Comparison of ENCODE assay signal across 8 mouse cellular contexts in genomic region chr4:154897676-154898465, GRCm38 (mm10). TPM values are rescaled to one million over a fixed set of nuclear protein-coding genes. Genes with fewer than 3 reads are reported as not detected.
DNase-seq lines count a peak whose midpoint lies in the region; ATAC-seq and TF ChIP-seq lines count a peak whose summit lies in the region.

No protein-coding gene starts in this region.

- H3K4me2 ChIP-seq in heart, embryonic 16.5 days (ENCODE audit: low read depth, low read length) = peak overlapping the region; percentile 96
- peak overlapping the region; percentile 84 for H3K4me2 ChIP-seq in liver, embryonic 12.5 days

- H3K9me3 ChIP-seq in heart, embryonic 16.5 days (replicated peaks; ENCODE audit: control insufficient read depth, low read length) = no peaks in the 10 kb centered on the region
- no peaks in the 10 kb centered on the region for H3K9me3 ChIP-seq in liver, embryonic 12.5 days (replicated peaks)

- no peak for TF ChIP-seq POLR2A in cortical plate, adult 2 months (IDR thresholded peaks at IDR 0.05; ENCODE audit: extremely low read depth, insufficient read depth, low read length)

- WGBS in heart, embryonic 16.5 days = 63% methylated on average over 6 of the region's 6 CpGs
- WGBS in liver, embryonic 12.5 days (ENCODE audit: insufficient replicate concordance) = 57% methylated on average over 6 of the region's 6 CpGs

- H3K27me3 ChIP-seq in heart, embryonic 16.5 days (ENCODE audit: control insufficient read depth, insufficient read depth, low read length) = peaks cover 2% of the 10 kb centered on the region; the same call in 1 of the 2 replicates
- peaks cover 79% of the 10 kb centered on the region for H3K27me3 ChIP-seq in liver, embryonic 12.5 days (replicated peaks)

- peak overlapping the region; percentile 83 for H3K9ac ChIP-seq in heart, embryonic 16.5 days (ENCODE audit: low read length)
- peak overlapping the region; percentile 61 for H3K9ac ChIP-seq in liver, embryonic 12.5 days

- H3K27ac ChIP-seq in cortical plate, adult 2 months (ENCODE audit: insufficient read depth, low read length) = no peak overlapping the region
- H3K27ac ChIP-seq in heart, embryonic 16.5 days (ENCODE audit: low read length) = no peak overlapping the region
- H3K27ac ChIP-seq in liver, embryonic 12.5 days = no peak overlapping the region

- peak; percentile 18 for DNase-seq in kidney, adult 9 months
- no peak for DNase-seq in kidney, postnatal 14 days
- DNase-seq in T-cell, adult 2 months (ENCODE audit: low spot score) = no peak
- DNase-seq in right cerebral cortex, postnatal 4 days = no peak

- H3K36me3 ChIP-seq in heart, embryonic 16.5 days (ENCODE audit: control insufficient read depth, insufficient read depth) = no peaks in the 10 kb centered on the region
- no peaks in the 10 kb centered on the region for H3K36me3 ChIP-seq in liver, embryonic 12.5 days

- peak overlapping the region; percentile 77 for H3K4me3 ChIP-seq in cortical plate, adult 2 months (ENCODE audit: insufficient read depth, low read length)
- peak overlapping the region; percentile 72 for H3K4me3 ChIP-seq in heart, embryonic 16.5 days (ENCODE audit: low read length)
- peak overlapping the region; percentile 52 for H3K4me3 ChIP-seq in liver, embryonic 12.5 days

- TF ChIP-seq CTCF in cortical plate, adult 2 months (IDR thresholded peaks at IDR 0.05; ENCODE audit: extremely low read depth, insufficient read depth, low read length) = no peak

- H3K4me1 ChIP-seq in cortical plate, adult 2 months (ENCODE audit: control insufficient read depth, insufficient read depth, low read length) = peaks cover 1% of the 10 kb centered on the region; the same call in 1 of the 2 replicates
- peaks cover 10% of the 10 kb centered on the region for H3K4me1 ChIP-seq in heart, embryonic 16.5 days (ENCODE audit: control insufficient read depth, insufficient read depth, low read length)
- peaks cover 22% of the 10 kb centered on the region for H3K4me1 ChIP-seq in liver, embryonic 12.5 days

- ATAC-seq in heart, embryonic 16.5 days (replicated peaks; ENCODE audit: extremely low read depth, insufficient read depth, low FRiP score) = no peak
- ATAC-seq in liver, embryonic 12.5 days = no peak
- ATAC-seq in megakaryocyte-erythroid progenitor cell, adult 5-6 weeks (replicated peaks; ENCODE audit: low FRiP score, low TSS enrichment, poor library complexity, severe bottlenecking) = no peak

RNA-seq across cellular contexts. Expression of gene Fam213b, which starts 1.1 kb away (rescaled TPM):
- polyA plus RNA-seq in cortical plate, adult 2 months (2012; rRNA removed) = 152 and 155 TPM in 2 replicates
- 58.9 and 62.9 TPM in 2 replicates for polyA plus RNA-seq in heart, embryonic 16.5 days (2015; fragmentation: Nextera tagmentation; extraction: Ambion mirVana)
- polyA plus RNA-seq in liver, embryonic 12.5 days (2016; fragmentation: Nextera tagmentation; extraction: Ambion mirVana) = 10.2 and 11.3 TPM in 2 replicates
- total RNA-seq in megakaryocyte-erythroid progenitor cell, adult 5-6 weeks (2014; fragmentation: Nextera tagmentation) = 1.6 TPM in 1 of 2 replicates, not detected in the other
- 0.94 and 1.1 TPM in 2 replicates for total RNA-seq in megakaryocyte-erythroid progenitor cell, adult 5-6 weeks (2017)

RNA-seq across cellular contexts. Expression of gene Mmel1, which starts 28.5 kb away (rescaled TPM):
- polyA plus RNA-seq in cortical plate, adult 2 months (2012; rRNA removed) = 1.1 and 1.2 TPM in 2 replicates
- polyA plus RNA-seq in heart, embryonic 16.5 days (2015; fragmentation: Nextera tagmentation; extraction: Ambion mirVana) = 0.24 and 0.42 TPM in 2 replicates
- 1.7 and 2.5 TPM in 2 replicates for polyA plus RNA-seq in liver, embryonic 12.5 days (2016; fragmentation: Nextera tagmentation; extraction: Ambion mirVana)
- total RNA-seq in megakaryocyte-erythroid progenitor cell, adult 5-6 weeks (2014; fragmentation: Nextera tagmentation) = 5.5 TPM in 1 of 2 replicates, not detected in the other
- total RNA-seq in megakaryocyte-erythroid progenitor cell, adult 5-6 weeks (2017) = 0.46 and 0.94 TPM in 2 replicates

RNA-seq across cellular contexts. Expression of gene Tnfrsf14, which starts 30.5 kb away (rescaled TPM):
- polyA plus RNA-seq in cortical plate, adult 2 months (2012; rRNA removed) = 2.3 TPM in 2 replicates
- polyA plus RNA-seq in heart, embryonic 16.5 days (2015; fragmentation: Nextera tagmentation; extraction: Ambion mirVana) = 1.3 and 1.8 TPM in 2 replicates
- polyA plus RNA-seq in liver, embryonic 12.5 days (2016; fragmentation: Nextera tagmentation; extraction: Ambion mirVana) = 62.9 and 65.0 TPM in 2 replicates
- 133 and 270 TPM in 2 replicates for total RNA-seq in megakaryocyte-erythroid progenitor cell, adult 5-6 weeks (2014; fragmentation: Nextera tagmentation)
- total RNA-seq in megakaryocyte-erythroid progenitor cell, adult 5-6 weeks (2017) = 78.8 and 149 TPM in 2 replicates

Comparison
In these comparisons a context has a peak if more than half of its experiments do, and no peak if none do; other contexts are left out.
1. RNA of gene Tnfrsf14, which starts 30.5 kb away (polyA plus RNA-seq): 62.9 to 65.0 TPM in liver, embryonic 12.5 days; 2.3 TPM in cortical plate, adult 2 months and 1.3 to 1.8 TPM in heart, embryonic 16.5 days; every median in the first group is over 10 times any median in the second.
2. Peak in every context shown above with its lines, with median percentiles within 50 percentile points of each other: H3K4me3 ChIP-seq.